Mouse (Mus musculus): ENCODE measurements at regions not wholly inside any gene's neighbourhood (a gene's known extent, or its start where the extent isn't known, plus 50 kb on each side); places are given as distances from the start of the nearest gene placed in this dataset.
A peak's percentile ranks its signal among the peaks of the same experiment; 100 is the strongest.

- no peak for TF ChIP-seq CTCF (IDR thresholded peaks at IDR 0.05; ENCODE audit: control insufficient read depth, insufficient read depth, insufficient replicate concordance, low read depth, low read length)
- TF ChIP-seq POLR2A (IDR thresholded peaks at IDR 0.05; ENCODE audit: control insufficient read depth, low read depth, low read length): no peak
- Histone ChIP-seq H3K4me3 (ENCODE audit: control insufficient read depth, low read depth, low read length) (no peak overlapping the region), H3K36me3 (ENCODE audit: control insufficient read depth, insufficient read depth, low read length) (no peaks in the 10 kb centered on the region), H3K27ac (ENCODE audit: control insufficient read depth, insufficient read depth, low read depth, low read length) (peak overlapping the region; percentile 5; the same call in 1 of the 2 replicates), H3K4me1 (ENCODE audit: control insufficient read depth, insufficient read depth, low read length) (peaks cover 3% of the 10 kb centered on the region; the same call in 1 of the 2 replicates), H3K27me3 (ENCODE audit: control insufficient read depth, insufficient read depth, low read length) (no peaks in the 10 kb centered on the region)
Measured at GRCm38 (mm10) chr15:85678351-85678895, 56.4 kb upstream of the Ppara start.

- peak overlapping the region; percentile 12; the same call in 1 of the 2 replicates for H3K4me3 ChIP-seq (ENCODE audit: control insufficient read depth, low read depth, low read length)
- no peaks in the 10 kb centered on the region for H3K36me3 ChIP-seq (ENCODE audit: control insufficient read depth, insufficient read depth, low read length)
- H3K4me1 ChIP-seq (ENCODE audit: control insufficient read depth, insufficient read depth, low read length): peaks cover 3% of the 10 kb centered on the region; the same call in 1 of the 2 replicates
- H3K27me3 ChIP-seq (ENCODE audit: control insufficient read depth, insufficient read depth, low read length): no peaks in the 10 kb centered on the region
- H3K27ac ChIP-seq (ENCODE audit: control insufficient read depth, insufficient read depth, low read depth, low read length): peak overlapping the region; percentile 47
- TF ChIP-seq CTCF (IDR thresholded peaks at IDR 0.05; ENCODE audit: control insufficient read depth, insufficient read depth, insufficient replicate concordance, low read depth, low read length) (no peak), POLR2A (IDR thresholded peaks at IDR 0.05; ENCODE audit: control insufficient read depth, low read depth, low read length) (no peak)
Measured at GRCm38 (mm10) chr15:85678981-85679708, 55.6 kb upstream of the Ppara start.

- H3K4me1 ChIP-seq (ENCODE audit: control insufficient read depth, insufficient read depth, low read length): peaks cover 3% of the 10 kb centered on the region; the same call in 1 of the 2 replicates
- no peaks in the 10 kb centered on the region for H3K27me3 ChIP-seq (ENCODE audit: control insufficient read depth, insufficient read depth, low read length)
- H3K27ac ChIP-seq (ENCODE audit: control insufficient read depth, insufficient read depth, low read depth, low read length): no peak overlapping the region
- no peak for TF ChIP-seq CTCF (IDR thresholded peaks at IDR 0.05; ENCODE audit: control insufficient read depth, insufficient read depth, insufficient replicate concordance, low read depth, low read length)
- no peak for TF ChIP-seq POLR2A (IDR thresholded peaks at IDR 0.05; ENCODE audit: control insufficient read depth, low read depth, low read length)
- no peaks in the 10 kb centered on the region for H3K36me3 ChIP-seq (ENCODE audit: control insufficient read depth, insufficient read depth, low read length)
- H3K4me3 ChIP-seq (ENCODE audit: control insufficient read depth, low read depth, low read length): no peak overlapping the region
Measured at GRCm38 (mm10) chr15:85679864-85680428, 54.8 kb upstream of the Ppara start.

GRCm38 (mm10) chr15:85680460-85681224 lies 54.1 kb upstream of the Ppara start:
- Histone ChIP-seq H3K4me1 (ENCODE audit: control insufficient read depth, insufficient read depth, low read length) (peaks cover 3% of the 10 kb centered on the region; the same call in 1 of the 2 replicates), H3K27ac (ENCODE audit: control insufficient read depth, insufficient read depth, low read depth, low read length) (peak overlapping the region; percentile 4; the same call in 1 of the 2 replicates), H3K4me3 (ENCODE audit: control insufficient read depth, low read depth, low read length) (no peak overlapping the region), H3K27me3 (ENCODE audit: control insufficient read depth, insufficient read depth, low read length) (no peaks in the 10 kb centered on the region), H3K36me3 (ENCODE audit: control insufficient read depth, insufficient read depth, low read length) (no peaks in the 10 kb centered on the region)
- no peak for TF ChIP-seq CTCF (IDR thresholded peaks at IDR 0.05; ENCODE audit: control insufficient read depth, insufficient read depth, insufficient replicate concordance, low read depth, low read length)
- no peak for TF ChIP-seq POLR2A (IDR thresholded peaks at IDR 0.05; ENCODE audit: control insufficient read depth, low read depth, low read length)

GRCm38 (mm10) chr15:85682116-85682515 lies 52.7 kb upstream of the Ppara start:
- no peaks in the 10 kb centered on the region for H3K27me3 ChIP-seq (ENCODE audit: control insufficient read depth, insufficient read depth, low read length)
- no peak for TF ChIP-seq CTCF (IDR thresholded peaks at IDR 0.05; ENCODE audit: control insufficient read depth, insufficient read depth, insufficient replicate concordance, low read depth, low read length)
- no peak for TF ChIP-seq POLR2A (IDR thresholded peaks at IDR 0.05; ENCODE audit: control insufficient read depth, low read depth, low read length)
- peaks cover 3% of the 10 kb centered on the region for H3K4me1 ChIP-seq (ENCODE audit: control insufficient read depth, insufficient read depth, low read length)

GRCm38 (mm10) chr15:85682780-85683179 lies 52.0 kb upstream of the Ppara start:
- H3K36me3 ChIP-seq (ENCODE audit: control insufficient read depth, insufficient read depth, low read length): no peaks in the 10 kb centered on the region
- no peaks in the 10 kb centered on the region for H3K27me3 ChIP-seq (ENCODE audit: control insufficient read depth, insufficient read depth, low read length)
- H3K4me3 ChIP-seq (ENCODE audit: control insufficient read depth, low read depth, low read length): no peak overlapping the region
- H3K4me1 ChIP-seq (ENCODE audit: control insufficient read depth, insufficient read depth, low read length): peaks cover 6% of the 10 kb centered on the region
- H3K27ac ChIP-seq (ENCODE audit: control insufficient read depth, insufficient read depth, low read depth, low read length): no peak overlapping the region
- no peak for TF ChIP-seq CTCF (IDR thresholded peaks at IDR 0.05; ENCODE audit: control insufficient read depth, insufficient read depth, insufficient replicate concordance, low read depth, low read length)

More at GRCm38 (mm10) chr15:85682116-85682515, 52.7 kb upstream of the Ppara start:
- no peak overlapping the region for H3K4me3 ChIP-seq (ENCODE audit: control insufficient read depth, low read depth, low read length)
- H3K36me3 ChIP-seq (ENCODE audit: control insufficient read depth, insufficient read depth, low read length): no peaks in the 10 kb centered on the region
- H3K27ac ChIP-seq (ENCODE audit: control insufficient read depth, insufficient read depth, low read depth, low read length): no peak overlapping the region

- Histone ChIP-seq H3K27ac (ENCODE audit: control insufficient read depth, insufficient read depth, low read depth, low read length) (no peak overlapping the region), H3K27me3 (ENCODE audit: control insufficient read depth, insufficient read depth, low read length) (no peaks in the 10 kb centered on the region), H3K36me3 (ENCODE audit: control insufficient read depth, insufficient read depth, low read length) (no peaks in the 10 kb centered on the region), H3K4me3 (ENCODE audit: control insufficient read depth, low read depth, low read length) (no peak overlapping the region), H3K4me1 (ENCODE audit: control insufficient read depth, insufficient read depth, low read length) (peaks cover 6% of the 10 kb centered on the region)
- TF ChIP-seq POLR2A (IDR thresholded peaks at IDR 0.05; ENCODE audit: control insufficient read depth, low read depth, low read length) (no peak), CTCF (IDR thresholded peaks at IDR 0.05; ENCODE audit: control insufficient read depth, insufficient read depth, insufficient replicate concordance, low read depth, low read length) (no peak)
Measured at GRCm38 (mm10) chr15:85683271-85683670, 51.5 kb upstream of the Ppara start.
